Mouse (Mus musculus): ENCODE data around the gene Golph3l.
"Not testable (repeated sequence)": the region's sequence is repeated elsewhere in the genome, so short reads cannot be mapped to it uniquely, and the experiment has no call there.

The Golph3l gene

DNA sequence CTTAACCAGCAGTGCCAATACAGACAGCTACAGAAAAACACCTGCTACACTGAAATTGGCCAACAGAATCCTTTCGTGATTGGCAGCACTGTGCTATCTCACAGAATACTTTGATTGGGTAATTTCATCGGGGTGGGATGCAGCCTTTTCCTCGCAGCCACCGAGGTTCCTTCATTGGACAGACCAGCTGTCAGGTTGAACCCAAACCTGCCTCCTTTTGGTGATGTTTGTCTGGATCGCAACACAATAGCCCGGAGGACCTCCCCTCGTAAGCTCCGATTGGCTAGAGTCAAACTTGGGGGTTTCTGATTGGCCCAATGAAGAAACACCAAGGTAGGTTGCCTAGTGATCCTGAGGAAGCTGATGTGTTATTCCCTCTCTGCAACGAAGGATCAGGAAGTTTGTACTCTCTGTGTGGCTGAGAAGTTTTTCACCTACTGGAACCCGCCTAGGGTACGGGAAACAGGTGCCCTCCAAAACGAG lies at the start of gene Golph3l:
Gene Golph3l, plus strand, starts transcription at position 331 of the 483 bp plus-strand sequence.
- peak; percentile 99 for DNase-seq (ENCODE audit: low spot score in 2 of 2)

DNA sequence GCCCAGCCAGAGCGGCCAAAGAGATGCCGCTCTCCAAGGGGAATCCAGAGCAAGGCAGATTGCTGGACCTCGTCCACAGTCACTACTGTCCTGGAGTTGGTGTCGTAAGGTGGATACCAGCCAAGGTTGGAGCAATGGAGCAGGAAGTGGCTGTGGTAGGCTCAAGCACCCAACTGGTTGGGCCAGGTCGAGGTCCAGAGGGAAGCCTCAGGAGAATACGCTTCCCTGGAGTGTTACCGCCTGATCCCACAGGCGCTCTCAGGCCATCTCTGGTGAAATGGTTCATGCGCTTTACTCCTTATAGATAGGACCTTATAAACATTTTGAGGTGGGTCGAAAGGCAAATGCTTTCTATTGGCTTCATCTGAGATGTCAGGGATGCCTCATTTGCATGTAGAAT lies 49.8 kb upstream of the Golph3l start:
- no peak for DNase-seq (ENCODE audit: low spot score in 2 of 2)

DNA sequence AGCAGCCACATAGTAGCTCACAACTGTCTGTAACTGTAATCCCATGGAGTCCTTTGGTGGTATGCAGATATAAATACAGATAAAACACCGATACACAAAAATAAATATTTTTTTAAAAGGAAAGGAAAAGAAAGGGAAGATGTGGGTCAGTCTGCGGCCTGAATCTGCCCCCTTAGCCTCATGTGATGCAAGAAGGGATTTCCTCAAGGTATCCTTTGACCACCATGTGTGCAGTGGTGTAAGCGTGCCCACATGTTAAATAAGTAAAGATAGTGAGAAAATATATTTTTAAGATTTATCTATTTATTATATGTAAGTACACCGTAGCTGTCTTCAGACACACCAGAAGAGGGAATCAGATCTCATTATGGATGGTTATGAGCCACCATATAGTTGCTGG lies 48.9 kb upstream of the Golph3l start:
- DNase-seq (ENCODE audit: low spot score in 2 of 2), result no peak

DNA sequence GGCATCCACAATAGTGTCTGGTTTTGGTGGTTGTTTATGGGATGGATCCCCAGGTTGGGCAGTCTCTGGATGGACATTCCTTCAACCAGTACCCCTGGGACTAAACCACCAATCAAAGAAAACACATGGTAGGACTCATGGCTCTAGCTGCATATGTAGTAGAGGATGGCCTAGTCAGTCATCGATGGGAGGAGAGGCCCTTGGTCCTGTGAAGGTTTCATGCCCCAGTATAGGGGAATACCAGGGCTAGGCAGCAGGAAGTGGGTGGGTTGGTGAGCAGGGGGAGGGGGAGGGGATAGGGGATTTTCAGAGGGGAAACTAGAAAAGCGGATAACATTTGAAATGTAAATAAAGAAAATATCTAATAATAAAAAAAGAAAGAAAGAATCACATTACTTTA lies 47.5 kb upstream of the Golph3l start:
- not testable (repeated sequence) for DNase-seq (ENCODE audit: low spot score in 2 of 2)

DNA sequence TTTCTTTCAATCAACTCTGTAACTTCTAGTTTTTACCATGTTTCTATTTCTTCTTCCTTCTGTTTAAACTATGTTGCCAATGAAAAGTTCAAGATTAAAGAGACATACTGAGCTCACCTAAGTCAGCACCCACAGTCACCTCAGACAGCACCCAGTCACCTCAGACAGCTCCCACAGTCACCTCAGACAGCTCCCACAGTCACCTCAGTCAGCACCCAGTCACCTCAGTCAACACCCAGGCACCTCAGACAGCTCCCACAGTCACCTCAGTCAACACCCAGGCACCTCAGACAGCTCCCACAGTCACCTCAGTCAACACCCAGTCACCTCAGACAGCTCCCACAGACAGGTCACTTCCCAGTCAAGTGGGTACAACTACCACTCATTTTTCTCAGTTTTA lies 46.6 kb upstream of the Golph3l start:
- DNase-seq (ENCODE audit: low spot score in 2 of 2), result no peak

DNA sequence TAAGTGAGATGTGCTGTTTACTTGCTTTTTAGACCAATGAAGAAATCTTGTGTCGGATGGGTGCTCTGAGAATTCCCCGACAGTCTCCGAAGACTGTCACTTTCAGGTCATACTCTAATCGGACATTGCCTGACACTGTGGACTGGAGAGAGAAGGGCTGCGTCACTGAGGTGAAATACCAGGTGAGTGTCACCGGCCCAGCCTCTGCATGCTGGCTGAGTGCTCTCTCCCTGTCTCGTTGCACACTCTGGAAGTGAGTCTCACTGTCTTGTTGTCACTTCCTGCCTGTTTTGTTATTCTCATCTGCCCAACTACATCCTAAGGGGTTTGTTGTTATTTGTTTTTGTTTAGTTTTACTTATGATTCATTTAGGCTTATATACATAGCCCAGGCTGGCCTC lies 45.8 kb upstream of the Golph3l start:
- DNase-seq (ENCODE audit: low spot score in 2 of 2), result no peak

DNA sequence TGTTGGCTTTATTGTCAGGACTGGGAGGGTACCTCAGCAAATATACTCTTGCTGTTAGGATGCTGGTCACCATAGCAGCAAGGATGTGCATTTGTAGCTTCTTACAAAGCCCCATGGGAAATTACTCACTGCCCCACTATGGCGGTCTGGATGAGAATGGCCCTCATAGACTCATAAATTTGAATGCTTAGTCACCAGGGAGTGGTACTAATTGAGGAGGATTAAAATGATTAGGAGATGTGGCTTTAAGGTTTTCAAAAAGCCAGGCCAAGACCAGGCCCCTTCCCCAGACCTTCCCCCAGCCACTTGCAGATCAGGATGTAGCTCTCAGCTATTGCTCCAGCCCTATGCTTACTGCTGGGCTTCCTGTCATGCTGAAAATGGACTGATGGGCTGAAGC lies 38.6 kb upstream of the Golph3l start:
- DNase-seq (ENCODE audit: low spot score in 2 of 2), result no peak

DNA sequence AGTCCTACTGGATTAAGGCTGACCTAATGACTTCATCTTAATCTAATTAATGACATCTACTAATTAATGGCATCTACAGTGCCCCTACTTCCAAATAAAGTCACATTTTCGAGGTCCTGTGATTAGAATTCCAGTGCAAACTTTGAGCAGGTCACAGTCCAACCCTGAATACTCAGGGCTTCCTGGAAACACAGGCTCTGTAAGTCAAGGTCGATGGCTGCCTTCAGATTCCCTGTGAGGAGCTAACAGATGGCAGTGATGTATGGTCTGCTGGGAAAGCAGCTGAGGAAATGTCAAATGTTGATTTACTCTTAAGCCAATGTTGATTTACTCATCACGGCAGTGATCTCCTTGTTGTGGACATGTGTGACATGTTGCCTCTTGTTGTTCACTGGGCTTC lies 34.7 kb upstream of the Golph3l start:
- no peak for DNase-seq (ENCODE audit: low spot score in 2 of 2)

DNA sequence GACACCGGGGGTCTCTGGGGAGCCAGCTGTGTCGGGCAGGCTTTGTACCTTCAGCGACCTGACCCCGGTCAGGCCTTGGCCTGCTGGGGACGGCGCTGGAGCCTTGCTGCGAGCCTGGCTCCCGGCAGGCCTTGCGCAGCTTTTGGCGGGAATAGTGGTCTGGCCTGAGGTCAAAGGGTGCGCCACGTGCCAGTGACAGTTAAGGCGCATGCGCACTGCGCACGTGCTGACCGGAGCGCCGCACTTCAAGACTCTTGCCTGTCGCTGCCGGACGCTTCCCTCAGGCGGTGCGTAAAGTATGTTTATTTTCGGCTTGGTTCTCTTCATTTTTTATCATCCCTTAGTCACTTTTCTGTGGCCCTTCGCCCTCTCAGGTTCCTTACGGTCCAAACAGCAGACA lies 29.3 kb upstream of the Golph3l start, which contains the start of gene Hormad1:
Gene Hormad1, plus strand, starts transcription at position 241 of the 400 bp plus-strand sequence.
- DNase-seq (ENCODE audit: low spot score in 2 of 2), result no peak

DNA sequence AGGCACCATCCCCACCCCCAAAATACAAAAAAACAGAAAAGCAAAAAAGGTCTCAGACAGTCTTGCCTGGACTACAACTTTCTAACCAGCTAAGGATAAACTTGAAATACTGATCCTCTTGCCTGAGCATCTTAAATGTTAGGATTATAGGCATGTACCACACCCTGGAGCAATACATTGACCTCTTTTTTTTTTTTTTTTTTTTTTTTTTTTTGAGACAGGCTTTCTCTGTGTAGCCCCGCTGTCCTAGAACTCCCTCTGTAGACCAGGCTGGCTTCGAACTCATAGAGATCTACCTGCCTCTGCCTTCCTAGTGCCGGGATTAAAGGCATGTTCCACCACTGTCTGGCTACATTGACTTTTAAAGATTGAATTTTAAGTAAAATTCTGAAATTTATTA lies 28.0 kb upstream of the Golph3l start:
- DNase-seq (ENCODE audit: low spot score in 2 of 2), result no peak

DNA sequence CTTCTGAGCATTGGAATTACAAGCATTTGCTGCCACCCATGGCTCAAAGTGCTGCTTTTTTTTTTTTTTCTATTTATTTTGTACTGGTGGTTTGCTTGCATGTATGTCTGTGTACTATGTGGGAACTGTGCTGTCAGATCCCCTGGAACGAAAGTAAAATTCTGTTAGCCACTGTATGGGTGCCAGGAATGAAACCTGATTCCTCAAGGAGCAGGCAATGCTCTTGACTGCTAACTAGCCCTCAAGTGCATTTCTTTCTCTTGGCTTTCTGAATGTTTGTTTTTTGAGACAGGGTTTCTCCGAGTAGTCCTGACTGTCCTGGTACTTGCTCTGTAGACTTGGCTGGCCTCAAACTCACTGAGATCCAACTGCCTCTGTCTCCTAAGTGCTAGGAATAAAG lies 26.9 kb upstream of the Golph3l start:
- no peak for DNase-seq (ENCODE audit: low spot score in 2 of 2)

DNA sequence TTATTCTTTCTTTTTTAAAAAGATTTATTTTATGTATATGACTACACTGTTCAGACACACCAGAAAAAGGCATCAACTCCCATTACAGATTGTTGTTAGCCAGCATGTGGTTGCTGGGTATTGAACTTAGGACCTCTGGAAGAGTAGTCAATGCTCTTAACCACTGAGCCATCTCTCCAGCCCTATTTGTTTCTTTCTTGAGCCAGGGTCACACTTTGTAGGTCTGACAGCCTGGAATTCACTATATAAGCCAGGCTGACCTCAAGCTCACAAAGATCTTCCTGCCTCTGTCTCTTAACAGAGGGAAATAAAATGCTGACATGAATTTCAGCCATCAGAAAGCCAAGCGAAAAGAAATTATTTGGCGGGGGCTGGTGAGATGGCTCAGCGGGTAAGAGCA lies 19.1 kb upstream of the Golph3l start:
- DNase-seq (ENCODE audit: low spot score in 2 of 2), result no peak

DNA sequence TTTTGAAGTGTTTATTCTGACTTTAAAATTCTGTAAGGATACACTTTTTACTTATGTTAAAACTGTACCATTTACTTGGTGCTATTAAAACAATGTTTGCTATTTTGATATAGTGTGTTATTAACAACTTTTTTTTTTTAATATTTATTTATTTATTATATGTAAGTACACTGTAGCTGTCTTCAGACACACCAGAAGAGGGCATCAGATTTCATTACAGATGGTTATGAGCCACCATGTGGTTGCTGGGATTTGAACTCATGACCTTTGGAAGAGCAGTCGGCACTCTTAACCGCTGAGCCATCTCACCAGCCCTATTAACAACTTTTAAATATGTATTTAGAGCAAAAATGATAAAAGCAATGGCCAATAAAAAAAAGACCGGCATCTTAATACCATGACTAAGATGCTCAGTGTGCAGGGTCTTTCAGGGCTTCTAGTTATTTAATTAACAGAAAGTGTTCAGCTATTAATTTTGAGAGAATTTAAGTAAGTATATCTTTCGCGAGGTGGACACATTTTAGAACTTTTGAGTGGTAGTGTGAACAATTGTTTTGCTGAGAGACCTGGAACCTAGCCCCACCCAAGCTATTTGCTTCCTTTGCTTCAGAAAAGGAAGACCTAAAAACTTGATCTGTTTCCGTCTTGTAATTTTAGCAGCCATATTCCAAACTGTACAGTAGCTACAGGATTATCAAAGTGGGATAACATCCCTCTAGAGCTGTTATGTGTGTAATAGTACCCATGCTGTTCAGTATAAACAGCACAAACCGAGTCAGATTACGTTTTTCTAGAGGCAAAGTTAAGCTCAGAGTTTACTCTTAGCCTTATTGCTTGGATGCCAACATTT lies 755 bp upstream of the Golph3l start:
- no peak for DNase-seq (ENCODE audit: low spot score in 2 of 2)

DNA sequence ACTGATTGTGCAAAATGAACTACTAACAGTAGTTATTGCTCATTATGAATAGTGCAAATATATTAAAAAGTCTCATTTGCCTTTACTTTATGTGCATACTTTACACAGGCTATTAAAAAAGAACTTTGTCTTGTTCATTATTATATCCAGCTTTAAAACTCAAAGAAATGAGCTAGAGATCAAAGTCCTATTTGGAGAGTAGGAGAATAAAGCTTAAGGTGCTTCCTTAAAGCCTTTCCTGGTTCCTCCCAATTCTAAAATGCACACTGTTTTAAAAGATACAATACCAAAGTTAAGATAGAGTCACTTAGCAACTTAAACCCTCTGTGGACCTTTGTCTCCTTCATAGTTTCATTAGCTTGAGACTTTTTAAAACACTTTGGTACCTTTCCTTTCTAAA lies 10.0 kb downstream of the Golph3l start:
- DNase-seq (ENCODE audit: low spot score in 2 of 2), result no peak

DNA sequence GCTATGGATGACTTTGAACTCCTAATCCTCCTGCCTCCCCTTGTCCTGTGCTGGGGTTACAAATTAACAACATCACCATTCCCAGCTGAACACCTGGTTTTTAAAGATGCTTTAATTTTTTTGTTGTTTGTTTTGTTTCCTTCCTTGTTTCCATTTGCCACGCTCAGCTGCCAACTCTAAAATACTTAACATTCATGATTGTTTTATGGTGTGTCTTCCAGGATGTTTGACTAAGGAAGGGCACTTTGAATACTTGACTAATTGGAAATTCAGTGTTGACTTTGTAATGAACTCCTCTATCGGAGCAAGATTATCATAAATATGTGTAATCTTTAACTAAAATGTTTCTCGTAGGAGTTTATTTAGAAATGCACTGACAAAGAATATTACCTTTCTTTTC lies 12.6 kb downstream of the Golph3l start:
- DNase-seq (ENCODE audit: low spot score in 2 of 2), result no peak

DNA sequence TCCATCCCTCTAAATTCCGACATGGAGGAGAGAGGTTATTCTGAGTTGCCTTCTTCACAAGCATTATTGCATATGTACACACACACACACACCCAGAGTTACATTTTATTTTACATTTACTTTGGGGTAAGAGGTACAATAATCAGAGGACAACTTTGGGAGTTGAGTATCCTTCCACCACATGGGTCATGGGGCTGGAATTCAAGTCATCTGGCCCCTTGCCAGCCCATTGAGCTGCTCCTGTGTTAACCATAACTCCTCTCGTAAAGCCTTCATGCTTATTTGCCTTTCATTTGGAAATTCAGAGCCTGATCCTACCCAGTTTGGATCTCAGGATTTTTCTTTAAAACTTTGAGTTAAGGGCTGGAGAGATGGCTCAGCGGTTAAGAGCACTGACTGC lies 17.4 kb downstream of the Golph3l start:
- no peak for DNase-seq (ENCODE audit: low spot score in 2 of 2)

DNA sequence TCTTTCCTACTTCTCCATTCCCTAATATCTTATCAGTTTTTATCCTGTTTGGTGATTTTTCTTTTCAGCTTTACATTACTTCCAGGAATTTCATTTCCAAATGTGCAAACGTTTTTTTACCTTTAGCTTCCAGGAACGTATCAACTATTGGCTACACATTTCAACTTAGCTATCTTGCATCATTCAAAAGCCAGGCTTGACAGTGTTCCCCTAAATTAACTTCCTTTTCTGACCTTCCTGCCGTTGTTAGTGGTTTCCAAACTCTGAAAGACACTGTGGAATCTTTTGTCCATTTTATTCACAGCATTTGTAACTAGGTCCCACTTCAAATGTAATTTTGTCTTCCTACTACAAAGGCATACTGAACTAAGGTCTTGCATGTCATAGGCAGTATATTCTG lies 20.5 kb downstream of the Golph3l start:
- DNase-seq (ENCODE audit: low spot score in 2 of 2), result no peak

DNA sequence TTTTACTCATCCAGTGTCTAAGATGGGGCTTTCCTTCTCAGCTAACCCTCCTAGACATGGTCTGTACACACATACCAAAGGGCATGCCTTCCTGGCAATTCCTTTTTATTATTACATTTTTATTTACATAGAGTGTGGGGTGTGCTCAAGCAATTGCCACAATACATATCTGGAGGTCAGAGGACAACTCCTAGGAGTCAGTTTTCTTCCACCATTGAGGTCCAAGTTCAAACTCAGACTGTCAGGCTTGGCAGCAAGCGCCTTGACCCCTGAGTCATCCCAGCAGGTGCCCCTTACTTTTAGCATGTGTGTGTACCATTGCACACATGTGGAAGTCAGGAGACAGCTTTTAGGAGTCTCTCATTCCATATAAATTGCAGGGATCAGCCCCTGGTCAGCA lies 25.3 kb downstream of the Golph3l start:
- DNase-seq (ENCODE audit: low spot score in 2 of 2), result no peak

DNA sequence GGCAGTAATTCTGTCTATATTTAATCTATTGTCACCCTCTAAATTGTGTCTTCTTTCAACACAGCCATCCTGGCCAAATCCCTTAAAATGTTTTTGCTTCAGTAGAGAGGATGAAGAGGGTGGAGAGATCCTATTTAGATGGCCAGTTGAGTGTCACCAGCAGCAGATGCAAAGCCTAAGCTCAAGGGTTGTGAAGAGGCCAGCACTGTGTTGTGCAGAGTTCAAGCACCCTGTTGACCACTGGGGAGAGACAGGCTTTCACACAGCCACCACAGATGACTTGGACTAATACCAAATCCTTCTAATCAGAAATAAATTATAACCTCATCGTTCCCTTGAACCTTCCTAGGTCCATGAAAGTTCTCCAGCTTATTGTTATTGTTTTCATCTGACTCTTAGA lies 29.8 kb downstream of the Golph3l start:
- DNase-seq (ENCODE audit: low spot score in 2 of 2), result no peak

DNA sequence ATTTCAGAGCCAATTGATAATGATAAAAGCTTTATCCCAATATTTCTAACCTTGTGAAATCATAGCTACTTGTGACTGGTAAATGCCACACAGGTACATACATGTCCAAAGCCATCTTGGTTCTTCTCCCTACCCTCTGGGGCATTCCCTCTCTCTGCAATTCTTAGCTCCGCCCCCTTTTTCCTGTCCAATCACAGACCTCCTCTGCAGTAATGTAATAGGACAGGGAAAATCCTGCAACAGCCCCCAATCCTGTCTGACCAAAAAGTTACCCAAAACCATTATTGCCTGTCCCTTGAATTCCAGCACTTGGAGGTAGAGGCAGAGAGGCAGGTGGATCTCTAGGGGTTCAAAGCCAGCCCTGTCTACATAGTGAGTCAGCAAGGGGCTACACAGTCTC lies 32.5 kb downstream of the Golph3l start:
- no peak for DNase-seq (ENCODE audit: low spot score in 2 of 2)

DNA sequence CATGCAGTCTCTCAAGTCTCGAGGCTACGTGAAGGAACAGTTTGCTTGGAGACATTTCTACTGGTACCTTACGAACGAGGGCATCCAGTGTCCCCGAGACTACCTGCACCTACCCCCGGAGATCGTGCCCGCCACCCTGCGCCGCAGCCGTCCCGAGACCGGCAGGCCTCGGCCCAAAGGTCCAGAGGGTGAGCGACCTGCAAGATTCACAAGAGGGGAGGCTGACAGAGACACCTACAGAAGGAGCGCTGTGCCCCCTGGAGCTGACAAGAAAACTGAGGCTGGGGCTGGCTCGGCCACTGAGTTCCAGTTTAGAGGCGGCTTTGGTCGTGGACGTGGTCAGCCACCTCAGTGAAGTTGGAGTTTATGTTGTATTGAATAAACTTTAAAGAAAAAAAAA lies 33.7 kb downstream of the Golph3l start:
- not testable (repeated sequence) for DNase-seq (ENCODE audit: low spot score in 2 of 2)

DNA sequence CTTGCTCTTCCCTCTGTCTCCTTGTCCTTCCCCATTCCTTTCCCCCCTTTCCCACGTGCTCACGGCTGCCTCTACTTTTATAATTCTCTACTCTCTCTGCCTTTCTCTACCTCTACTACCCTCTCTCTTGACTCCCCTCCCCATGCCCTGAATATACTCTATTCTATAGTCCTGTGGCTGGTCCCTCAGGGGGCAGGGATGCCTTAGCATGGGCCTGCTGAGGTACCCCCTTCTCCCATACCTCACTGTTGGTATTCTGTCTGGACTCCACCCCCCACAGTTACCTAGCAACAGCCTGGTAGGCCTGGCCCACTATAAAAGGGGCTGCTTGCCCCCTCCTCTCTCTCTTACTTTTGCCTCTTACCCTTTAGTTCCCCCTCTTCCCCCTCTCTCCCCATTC lies 34.8 kb downstream of the Golph3l start:
- DNase-seq (ENCODE audit: low spot score in 2 of 2), result no peak

DNA sequence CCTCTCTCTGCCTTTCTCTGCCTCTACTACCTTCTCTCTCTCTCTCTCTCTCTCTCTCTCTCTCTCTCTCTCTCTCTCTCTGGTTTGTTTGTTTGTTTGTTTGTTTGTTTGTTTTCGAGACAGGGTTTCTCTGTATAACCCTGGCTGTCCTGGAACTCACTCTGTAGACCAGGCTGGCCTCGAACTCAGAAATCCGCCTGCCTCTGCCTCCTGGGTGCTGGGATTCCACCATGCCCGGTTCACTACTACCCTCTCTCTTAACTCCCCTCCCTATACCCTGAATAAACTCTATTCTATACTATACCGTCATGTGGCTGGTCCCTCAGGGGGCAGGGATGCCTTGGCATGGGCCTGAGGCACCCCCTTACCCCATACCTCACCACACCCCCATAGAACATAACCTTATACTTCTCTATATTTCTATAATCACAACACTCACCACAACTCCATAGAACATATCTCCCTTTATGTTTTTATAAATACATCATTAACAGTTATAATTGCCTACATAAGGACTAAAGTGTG lies 35.3 kb downstream of the Golph3l start:
- peak in 1 of 2 experiments; percentile 29 for DNase-seq (ENCODE audit: low spot score in 2 of 2)

Measured in heart, adult 9 months (tissue).